Mouse (Mus musculus): Measurements from ENCODE around the gene Eif3l. TPM values are rescaled to one million over a fixed set of nuclear protein-coding genes. Genes with fewer than 3 reads are reported as not detected.

The Eif3l gene
- polyA plus RNA-seq, 1 experiment from 2014 or later: 164 TPM

DNA sequence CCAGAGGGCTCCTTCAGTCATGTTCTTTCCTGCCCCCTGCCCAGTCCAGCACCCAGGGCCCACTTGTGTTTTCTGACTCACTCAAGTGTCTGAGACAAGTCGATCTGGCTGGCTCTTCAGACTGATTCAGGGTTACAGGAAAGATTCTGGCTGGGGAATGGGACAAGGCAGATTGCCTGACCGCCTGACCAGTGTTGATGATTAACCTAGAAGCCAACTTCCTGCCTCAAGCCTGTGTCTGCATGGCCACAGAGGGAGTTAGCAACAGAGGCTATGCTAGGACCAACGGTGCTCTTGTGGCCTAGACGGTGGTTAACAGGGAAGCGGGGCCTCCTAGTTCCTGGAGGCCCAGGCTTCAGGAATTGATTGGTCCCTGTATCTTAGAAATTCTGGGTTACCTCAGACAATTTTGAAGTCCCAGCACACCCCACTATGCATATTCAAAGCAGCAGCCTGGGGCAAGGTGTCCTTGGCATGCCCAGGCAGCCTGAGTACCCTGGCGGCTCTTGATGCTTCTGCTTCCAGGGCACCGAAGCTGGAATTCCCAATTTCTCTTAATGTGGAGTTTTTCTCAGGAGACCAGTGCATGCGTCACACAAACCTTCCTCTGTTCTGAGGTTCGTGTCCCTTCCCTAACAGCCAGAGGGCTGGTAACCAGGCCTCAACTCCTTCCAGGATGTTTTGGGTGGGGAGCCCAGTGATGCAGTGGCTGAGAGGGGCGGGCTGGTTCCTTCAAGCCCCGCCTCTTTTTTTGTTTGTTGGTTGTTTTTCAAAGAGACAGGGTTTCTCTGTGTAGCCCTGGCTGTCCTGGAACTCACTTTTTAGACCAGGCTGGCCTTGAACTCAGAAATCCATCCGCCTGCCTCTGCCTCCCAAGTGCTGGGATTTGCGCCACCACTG lies 23.3 kb upstream of the Eif3l start:
- no peak overlapping the region for H3K4me2 ChIP-seq
- 60% methylated on average over 13 of the region's 13 CpGs for WGBS
- H3K9me3 ChIP-seq (replicated peaks): no peaks in the 10 kb centered on the region
- no peak overlapping the region for H3K4me3 ChIP-seq (replicated peaks)
- H3K9ac ChIP-seq (replicated peaks): no peak overlapping the region
- H3K27me3 ChIP-seq (replicated peaks): 0 out of 2 replicates have a peak, but pooled peaks cover 3% of the 10 kb centered on the region
- H3K36me3 ChIP-seq: peaks cover 44% of the 10 kb centered on the region
- no peaks in the 10 kb centered on the region; the same call in 1 of the 2 replicates for H3K4me1 ChIP-seq
- H3K27ac ChIP-seq (replicated peaks): no peak overlapping the region
- no peak for ATAC-seq (ENCODE audit: low FRiP score)

DNA sequence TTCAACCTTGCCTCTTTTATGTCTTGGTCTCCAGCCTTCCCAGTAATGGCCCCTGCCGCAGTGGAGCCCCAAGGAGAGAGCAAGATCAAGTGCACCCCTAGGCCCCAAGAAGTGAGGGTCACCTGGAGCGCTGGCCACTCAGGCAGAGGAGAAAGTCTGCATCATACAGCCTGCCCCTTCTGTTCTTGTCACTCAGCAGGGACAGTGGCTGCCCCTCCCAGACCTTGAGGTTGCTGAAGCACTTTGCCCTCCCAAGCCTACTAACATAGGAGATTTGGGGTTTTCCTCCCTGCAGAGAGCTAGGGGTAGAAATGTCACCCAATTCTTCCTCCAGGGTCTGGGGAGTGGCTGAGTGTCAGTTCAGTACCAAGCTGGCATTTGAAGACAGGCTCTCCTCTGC lies 22.6 kb upstream of the Eif3l start:
- ATAC-seq (ENCODE audit: low FRiP score): no peak
- H3K27ac ChIP-seq (replicated peaks): no peak overlapping the region
- no peak overlapping the region for H3K4me2 ChIP-seq
- H3K9ac ChIP-seq (replicated peaks): no peak overlapping the region
- H3K36me3 ChIP-seq: peaks cover 51% of the 10 kb centered on the region
- no peaks in the 10 kb centered on the region; the same call in 1 of the 2 replicates for H3K4me1 ChIP-seq
- H3K4me3 ChIP-seq (replicated peaks): no peak overlapping the region
- 0 out of 2 replicates have a peak, but pooled peaks cover 3% of the 10 kb centered on the region for H3K27me3 ChIP-seq (replicated peaks)
- 82% methylated on average over 2 of the region's 2 CpGs for WGBS
- no peaks in the 10 kb centered on the region for H3K9me3 ChIP-seq (replicated peaks)

DNA sequence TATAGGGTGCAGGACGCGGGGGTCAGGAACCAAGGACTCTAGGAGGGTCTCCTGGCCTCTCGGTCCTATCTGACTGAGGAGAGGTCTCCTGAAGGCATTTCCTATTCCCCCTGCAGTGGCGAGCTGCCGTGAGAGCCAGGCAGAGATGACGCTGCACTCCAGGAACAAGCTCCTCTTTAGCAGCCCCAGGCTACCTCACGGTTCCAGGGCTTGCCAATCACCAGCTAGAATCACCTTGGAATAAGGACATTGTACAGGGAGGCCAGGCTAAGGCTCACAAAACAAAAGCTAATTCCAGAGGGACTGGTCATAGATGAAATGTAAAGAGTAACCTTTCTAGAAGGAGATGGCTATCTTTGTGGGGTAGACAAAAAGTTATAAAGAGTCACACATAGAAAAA lies 18.4 kb upstream of the Eif3l start:
- Histone ChIP-seq H3K9me3 (replicated peaks) (no peaks in the 10 kb centered on the region), H3K4me1 (peaks cover 16% of the 10 kb centered on the region), H3K4me2 (no peak overlapping the region), H3K4me3 (replicated peaks) (no peak overlapping the region), H3K36me3 (peaks cover 84% of the 10 kb centered on the region), H3K27ac (replicated peaks) (no peak overlapping the region), H3K9ac (replicated peaks) (no peak overlapping the region), H3K27me3 (replicated peaks) (no peaks in the 10 kb centered on the region)
- ATAC-seq (ENCODE audit: low FRiP score): no peak
- WGBS: 94% methylated on average over 7 of the region's 7 CpGs

DNA sequence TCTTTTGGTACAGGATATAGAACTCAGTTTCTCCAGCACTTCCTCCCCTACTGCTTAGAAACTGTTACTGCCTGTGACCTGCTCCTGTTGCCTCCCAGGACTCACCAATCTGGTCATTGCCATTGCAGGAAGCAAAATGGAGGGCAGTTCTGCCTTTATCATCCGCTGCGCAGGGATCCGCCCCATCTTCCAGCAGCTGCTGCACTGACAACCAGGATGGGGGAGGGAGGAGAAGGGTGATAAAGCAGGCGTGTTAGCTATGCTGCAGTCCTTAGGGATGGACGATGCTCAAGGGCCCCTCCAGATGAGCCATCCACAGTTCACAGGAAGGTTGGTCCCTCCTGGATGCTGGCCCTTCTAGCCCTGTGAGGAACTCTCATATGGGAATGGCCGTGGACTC lies 17.1 kb upstream of the Eif3l start:
- H3K36me3 ChIP-seq: peaks cover 78% of the 10 kb centered on the region
- H3K4me2 ChIP-seq: no peak overlapping the region
- peaks cover 21% of the 10 kb centered on the region for H3K4me1 ChIP-seq
- H3K4me3 ChIP-seq (replicated peaks): no peak overlapping the region
- ATAC-seq (ENCODE audit: low FRiP score): no peak
- H3K9ac ChIP-seq (replicated peaks): no peak overlapping the region
- no peaks in the 10 kb centered on the region for H3K27me3 ChIP-seq (replicated peaks)
- 85% methylated on average over 6 of the region's 6 CpGs for WGBS
- no peaks in the 10 kb centered on the region for H3K9me3 ChIP-seq (replicated peaks)
- H3K27ac ChIP-seq (replicated peaks): no peak overlapping the region

DNA sequence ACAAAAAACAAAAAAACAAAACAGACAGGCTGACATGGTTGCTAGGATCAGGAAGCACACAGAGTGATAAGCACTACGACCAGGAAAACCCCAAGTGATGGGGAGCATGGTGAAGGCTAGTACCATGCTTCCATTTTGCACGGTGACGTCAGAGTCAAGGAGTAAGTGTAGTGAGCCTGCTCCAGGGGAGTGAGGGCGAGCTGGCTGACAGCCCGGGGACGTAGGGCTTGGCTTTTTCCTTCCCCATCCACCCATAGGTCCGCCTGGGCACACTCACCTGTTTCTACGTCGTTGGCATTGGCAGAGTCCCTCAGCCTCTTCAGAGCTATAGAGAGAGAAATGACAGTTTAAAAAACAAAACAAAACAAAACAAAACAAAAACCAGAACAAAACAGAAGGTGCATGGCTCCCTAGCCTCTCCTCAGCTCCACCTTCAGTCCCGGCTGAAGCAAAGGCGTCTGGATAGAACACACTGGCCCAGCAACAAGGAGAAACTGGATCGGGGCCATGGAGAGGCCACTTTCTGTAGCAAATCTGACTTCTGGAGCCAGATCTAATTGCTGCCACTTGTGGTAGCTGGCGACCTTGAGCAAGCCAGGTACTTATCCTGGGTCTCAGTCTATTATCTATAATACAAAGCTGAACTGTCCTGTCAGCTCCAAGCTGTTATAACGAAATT lies 14.0 kb upstream of the Eif3l start:
- H3K9ac ChIP-seq (replicated peaks): no peak overlapping the region
- no peak for ATAC-seq (ENCODE audit: low FRiP score)
- H3K4me3 ChIP-seq (replicated peaks): no peak overlapping the region; the same call in 1 of the 2 replicates
- peak overlapping the region; percentile 73; the same call in 1 of the 2 replicates for H3K4me2 ChIP-seq
- H3K9me3 ChIP-seq (replicated peaks): no peaks in the 10 kb centered on the region
- H3K36me3 ChIP-seq: peaks cover 46% of the 10 kb centered on the region
- H3K27me3 ChIP-seq (replicated peaks): no peaks in the 10 kb centered on the region
- peaks cover 26% of the 10 kb centered on the region for H3K4me1 ChIP-seq
- H3K27ac ChIP-seq (replicated peaks): no peak overlapping the region
- WGBS: 85% methylated on average over 14 of the region's 14 CpGs

DNA sequence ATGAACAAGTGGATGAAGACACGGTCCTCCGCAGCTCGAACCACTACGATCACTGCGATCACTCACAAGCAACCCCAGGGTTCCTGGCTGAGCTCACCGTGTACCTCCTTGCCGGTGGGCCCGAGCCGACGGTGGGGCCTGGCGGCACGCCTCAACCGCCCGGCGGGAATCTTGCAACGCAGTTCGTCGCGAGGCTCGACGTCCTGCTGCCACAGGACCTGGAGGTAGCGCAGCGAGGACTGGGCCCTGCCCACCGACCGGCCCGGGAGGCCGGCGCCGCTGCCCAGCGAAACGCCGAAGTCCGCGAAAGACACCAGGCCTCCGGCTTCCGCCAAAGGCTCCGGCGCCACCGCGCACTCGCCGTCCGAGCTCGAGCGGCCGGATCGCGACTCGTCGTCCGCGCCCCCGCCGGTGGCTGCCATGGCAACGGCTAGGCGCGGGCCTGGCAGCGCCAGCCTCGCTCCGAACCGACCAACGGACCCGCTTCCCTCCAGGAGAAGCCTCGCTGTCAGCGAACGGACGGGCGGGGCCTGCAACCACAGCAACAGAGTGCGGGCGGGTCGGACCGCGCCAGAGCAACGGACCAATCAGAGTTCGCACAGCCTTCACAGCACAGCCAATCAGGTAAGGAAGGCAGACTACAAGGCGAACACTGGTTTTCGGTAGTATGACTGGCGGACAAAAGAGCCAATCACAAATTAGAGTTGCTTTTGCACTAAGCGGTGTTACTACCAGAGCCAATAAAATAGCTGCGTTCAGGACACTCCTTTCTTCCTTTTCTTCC lies 12.4 kb upstream of the Eif3l start, which contains the start of gene Ankrd54:
Ankrd54 (minus strand) TSS at position 518 of the 784 bp plus-strand sequence.
- peak; percentile 100 for ATAC-seq (ENCODE audit: low FRiP score)
- peak within 1 kb of the TSS; percentile 93 for H3K4me3 ChIP-seq (replicated peaks)
- peak within 1 kb of the TSS; percentile 76 for H3K9ac ChIP-seq (replicated peaks)
- peaks cover 26% of the 10 kb centered on the region for H3K4me1 ChIP-seq
- H3K4me2 ChIP-seq: peak within 1 kb of the TSS; percentile 73
- H3K36me3 ChIP-seq: peaks cover 31% of the 10 kb centered on the region
- H3K27me3 ChIP-seq (replicated peaks): no peaks in the 10 kb centered on the region
- H3K9me3 ChIP-seq (replicated peaks): no peaks in the 10 kb centered on the region
- WGBS: under 1% methylated on average over 80 of the region's 80 CpGs
- peak within 1 kb of the TSS; percentile 83 for H3K27ac ChIP-seq (replicated peaks)

DNA sequence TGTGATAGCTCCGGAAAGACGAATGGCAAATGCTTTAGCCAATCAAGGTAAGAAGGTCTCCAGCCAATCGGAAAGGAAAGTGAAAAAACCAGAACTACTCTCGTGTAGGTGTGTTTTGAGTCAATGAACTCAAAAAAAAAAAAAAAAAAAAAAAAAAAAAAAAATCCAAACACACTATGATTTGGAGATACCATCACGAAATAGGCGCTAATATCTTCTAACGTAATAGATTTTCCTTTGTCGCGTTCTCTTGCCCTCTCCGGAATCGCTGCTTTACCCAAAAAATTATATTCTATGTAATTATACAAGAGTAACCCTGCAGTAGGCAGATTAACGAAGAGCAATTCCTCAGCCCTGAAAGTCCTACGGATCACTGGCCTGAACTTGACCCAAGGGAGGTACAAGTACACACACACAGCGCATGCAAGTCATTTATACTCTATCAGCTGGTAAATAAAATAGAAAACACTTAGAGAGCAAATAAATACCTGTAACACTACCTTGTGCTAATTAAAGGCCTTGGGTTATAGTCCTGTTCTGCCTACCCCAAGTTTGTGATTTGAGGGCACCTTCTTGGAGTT lies 11.7 kb upstream of the Eif3l start:
- 10% methylated on average over 14 of the region's 14 CpGs for WGBS

DNA sequence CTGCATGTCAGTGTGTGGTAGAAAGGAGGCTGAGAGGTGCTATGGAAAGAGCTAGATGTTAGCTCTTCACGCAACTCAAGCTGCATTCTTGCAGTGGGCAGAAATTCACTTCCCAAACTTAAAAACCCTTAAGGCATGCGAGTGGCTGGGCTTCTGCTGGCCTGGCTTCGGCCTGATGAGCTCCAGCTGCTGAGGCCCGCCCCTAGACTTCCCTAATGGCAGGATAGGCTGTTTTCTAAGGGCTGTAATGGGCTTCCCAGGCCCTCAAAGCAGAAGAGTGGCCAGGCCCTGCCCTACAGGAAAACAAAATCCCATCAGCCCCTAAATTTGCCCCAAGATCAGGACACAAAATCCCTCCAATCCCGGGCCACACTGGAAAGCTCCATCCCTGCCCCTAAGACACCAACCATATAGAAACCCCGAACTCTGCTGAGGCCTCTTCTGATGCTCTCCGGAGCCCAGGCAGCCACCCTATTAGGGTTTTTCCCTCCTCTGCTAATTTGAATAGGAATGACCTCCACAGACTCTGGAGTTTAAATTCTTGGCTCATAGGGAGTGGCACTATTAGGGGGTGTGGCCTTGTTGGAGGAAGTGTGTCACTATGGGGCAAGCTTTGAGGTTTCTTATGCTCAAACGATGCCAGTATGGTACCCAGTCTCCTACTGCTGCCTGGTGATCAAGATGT lies 9.8 kb upstream of the Eif3l start:
- Histone ChIP-seq H3K4me2 (no peak overlapping the region), H3K27ac (replicated peaks) (no peak overlapping the region), H3K4me3 (replicated peaks) (no peak overlapping the region), H3K9ac (replicated peaks) (no peak overlapping the region), H3K4me1 (peaks cover 24% of the 10 kb centered on the region), H3K9me3 (replicated peaks) (no peaks in the 10 kb centered on the region), H3K36me3 (peaks cover 5% of the 10 kb centered on the region; the same call in 1 of the 2 replicates), H3K27me3 (replicated peaks) (0 out of 2 replicates have a peak, but pooled peaks cover 3% of the 10 kb centered on the region)
- no peak for ATAC-seq (ENCODE audit: low FRiP score)
- WGBS: 40% methylated on average over 8 of the region's 8 CpGs

More for the DNA sequence above, 11.7 kb upstream of the Eif3l start:
- Histone ChIP-seq H3K4me3 (replicated peaks) (peak overlapping the region; percentile 93), H3K9me3 (replicated peaks) (no peaks in the 10 kb centered on the region), H3K4me2 (peak overlapping the region; percentile 73), H3K4me1 (peaks cover 26% of the 10 kb centered on the region), H3K27me3 (replicated peaks) (0 out of 2 replicates have a peak, but pooled peaks cover 3% of the 10 kb centered on the region), H3K36me3 (peaks cover 25% of the 10 kb centered on the region), H3K9ac (replicated peaks) (peak overlapping the region; percentile 41), H3K27ac (replicated peaks) (peak overlapping the region; percentile 79)
- ATAC-seq (ENCODE audit: low FRiP score): no peak

DNA sequence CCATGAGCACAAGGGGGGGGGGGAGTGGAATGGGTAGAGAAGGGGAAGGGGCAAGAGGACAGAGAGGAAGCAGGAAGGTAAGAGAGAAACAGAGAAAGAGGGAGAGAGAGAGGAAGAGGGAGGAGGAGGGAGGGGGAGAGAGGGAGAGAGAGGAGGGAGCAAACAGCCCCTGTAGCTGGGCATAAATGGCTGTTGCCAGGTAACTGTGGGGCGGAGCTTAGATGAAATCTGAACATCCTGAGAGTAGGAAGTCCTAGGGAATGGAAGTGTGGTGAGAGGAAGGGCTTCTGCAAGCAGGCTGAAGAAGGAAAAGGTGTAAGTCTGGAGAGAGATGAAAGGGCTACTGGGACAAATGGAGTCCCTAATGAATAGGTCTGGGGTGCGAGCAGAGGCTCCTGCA lies 8.7 kb upstream of the Eif3l start:
- H3K4me2 ChIP-seq: no peak overlapping the region
- 56% methylated on average over 2 of the region's 2 CpGs for WGBS
- H3K36me3 ChIP-seq: no peaks in the 10 kb centered on the region
- no peak for ATAC-seq (ENCODE audit: low FRiP score)
- no peak overlapping the region for H3K9ac ChIP-seq (replicated peaks)
- H3K27ac ChIP-seq (replicated peaks): no peak overlapping the region
- H3K9me3 ChIP-seq (replicated peaks): no peaks in the 10 kb centered on the region
- H3K27me3 ChIP-seq (replicated peaks): 0 out of 2 replicates have a peak, but pooled peaks cover 3% of the 10 kb centered on the region
- peaks cover 14% of the 10 kb centered on the region for H3K4me1 ChIP-seq
- H3K4me3 ChIP-seq (replicated peaks): no peak overlapping the region

DNA sequence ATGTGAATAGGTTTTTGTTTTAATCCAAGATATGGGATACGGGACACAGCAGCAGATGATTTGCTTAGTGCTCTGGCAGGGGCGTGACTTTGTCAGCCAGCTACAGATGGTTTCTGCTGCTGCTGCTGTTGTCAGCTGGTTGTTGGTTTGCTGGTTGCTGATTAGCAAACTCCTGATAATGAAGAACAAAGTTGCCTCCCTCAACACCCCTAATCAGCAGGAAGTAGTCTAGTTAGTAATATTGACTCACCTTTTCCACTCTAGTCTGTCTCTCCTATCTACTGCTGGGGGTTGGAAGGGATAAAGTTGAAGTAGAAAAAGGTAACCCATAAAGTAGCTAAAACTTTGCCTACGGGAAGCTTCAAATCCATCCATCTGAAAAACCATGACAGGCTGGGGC lies 7.3 kb upstream of the Eif3l start:
- no peak for ATAC-seq (ENCODE audit: low FRiP score)
- Histone ChIP-seq H3K9me3 (replicated peaks) (no peaks in the 10 kb centered on the region), H3K4me2 (no peak overlapping the region), H3K9ac (replicated peaks) (no peak overlapping the region), H3K4me1 (peaks cover 5% of the 10 kb centered on the region), H3K27me3 (replicated peaks) (0 out of 2 replicates have a peak, but pooled peaks cover 3% of the 10 kb centered on the region), H3K36me3 (no peaks in the 10 kb centered on the region), H3K27ac (replicated peaks) (no peak overlapping the region), H3K4me3 (replicated peaks) (no peak overlapping the region)
- WGBS: 89% methylated on average over 3 of the region's 3 CpGs

Data from neural tube, embryonic 15.5 days (tissue).